Mouse (Mus musculus): ENCODE measurements around the gene Dthd1.

DNA sequence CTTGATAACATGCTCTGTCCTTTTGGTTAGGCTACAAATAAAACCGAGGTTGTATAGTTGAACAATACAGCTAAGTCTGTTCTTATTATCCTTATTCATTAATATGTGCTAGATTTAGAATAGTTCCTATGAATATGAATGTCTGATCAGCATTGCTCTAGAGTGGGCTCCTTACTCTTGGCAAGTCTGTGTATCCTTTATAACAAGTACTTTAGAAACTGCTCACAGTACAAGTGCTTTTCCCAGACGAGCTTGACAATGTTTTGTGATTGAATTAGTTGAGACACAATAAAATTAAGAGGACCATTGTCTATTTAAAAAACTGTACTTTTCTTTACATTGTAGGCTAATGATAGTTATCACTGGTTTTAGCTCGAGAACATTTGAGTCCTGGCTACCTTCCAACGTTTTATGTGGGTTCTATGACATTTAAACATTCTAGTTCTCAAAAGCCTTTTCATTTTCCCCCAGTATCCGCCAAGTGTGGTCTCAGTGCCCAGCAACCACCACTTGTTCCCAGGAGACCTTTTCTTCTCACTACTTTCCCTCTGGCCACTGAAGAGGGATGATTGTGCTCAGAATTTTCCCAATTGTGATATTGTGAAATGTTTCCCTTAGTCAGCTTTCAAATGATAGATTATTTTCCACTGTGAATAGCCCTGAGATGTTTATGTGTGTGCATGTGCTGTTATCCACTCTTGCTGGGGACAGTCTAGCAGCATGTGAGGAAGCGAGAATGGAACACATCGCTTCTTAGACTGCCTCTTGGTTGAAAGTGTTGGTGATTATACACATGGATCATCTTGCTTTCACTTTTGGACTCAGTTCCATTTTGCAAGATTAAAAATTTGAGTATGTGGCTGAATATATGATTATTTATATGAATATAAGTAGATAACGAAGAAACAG lies 7.0 kb downstream of the Dthd1 start:
- no peak for TF ChIP-seq CTCF (IDR thresholded peaks at IDR 0.05; ENCODE audit: borderline replicate concordance, insufficient read depth, low read length)
- TF ChIP-seq POLR2A (IDR thresholded peaks at IDR 0.05; ENCODE audit: low read depth, low read length) = no peak

Measured in embryonic fibroblast, embryonic 13.5 days (primary cell).